Mouse (Mus musculus) midbrain, embryonic 15.5 days (tissue): ENCODE measurements around the gene Wwox. TPM values are rescaled to one million over a fixed set of nuclear protein-coding genes. Genes with fewer than 3 reads are reported as not detected.
"Not testable (repeated sequence)": the region's sequence is repeated elsewhere in the genome, so short reads cannot be mapped to it uniquely, and the experiment has no call there.

ENCODE experiments used
- ATAC-seq: fragments of 200-750 bp; cut with Nextera tagmentation; replicated peaks from 2 replicates; pipeline ENCODE4 v1.8.0; 2017; ENCODE audit warnings: moderate TSS enrichment
- H3K27ac ChIP-seq: fragments of 300-500 bp; sonication (generic); 2 replicates; pipeline ENCODE4 v1.5.1; 2015; ENCODE audit warnings: mild to moderate bottlenecking, inconsistent platforms
- H3K27me3 ChIP-seq: fragments of 300-500 bp; sonication (generic); replicated peaks from 2 replicates; pipeline ENCODE4 v1.6.1; 2015; ENCODE audit warnings: inconsistent platforms
- H3K36me3 ChIP-seq: fragments of 300-500 bp; sonication (generic); replicated peaks from 2 replicates; pipeline ENCODE4 v1.6.1; 2015; ENCODE audit warnings: inconsistent platforms
- H3K4me1 ChIP-seq: fragments of 300-500 bp; sonication (generic); 2 replicates; pipeline ENCODE4 v1.6.1; 2015; ENCODE audit warnings: inconsistent platforms
- H3K4me2 ChIP-seq: fragments of 300-500 bp; sonication (generic); 2 replicates; pipeline ENCODE4 v1.6.1; 2015; ENCODE audit warnings: inconsistent platforms, mild to moderate bottlenecking, moderate library complexity
- H3K4me3 ChIP-seq: fragments of 300-500 bp; sonication (generic); 2 replicates; pipeline ENCODE4 v1.5.1; 2015; ENCODE audit warnings: mild to moderate bottlenecking, inconsistent platforms
- H3K9ac ChIP-seq: fragments of 300-500 bp; sonication (generic); 2 replicates; pipeline ENCODE4 v1.6.1; 2015; ENCODE audit warnings: mild to moderate bottlenecking, inconsistent platforms
- H3K9me3 ChIP-seq: fragments of 300-500 bp; sonication (generic); 2 replicates; pipeline ENCODE4 v1.6.1; 2016; ENCODE audit warnings: inconsistent platforms
- WGBS: fragments of 180-500 bp; shearing (Covaris S2); methylation state at CpG from one replicate; pipeline ENCODE4 v1.1.7; 2015; ENCODE audit warnings: mixed read lengths; 5-methylcytosine and 5-hydroxymethylcytosine counted together
- polyA plus RNA-seq: library from polyadenylated mRNA; unstranded; fragments of >200 nt; fragmentation: Nextera tagmentation; extraction: Ambion mirVana; gene quantifications from 2 replicates; pipeline ENCODE4 v1.2.1, GENCODE M21; 2015

Wwox gene
- polyA plus RNA-seq, 1 experiment from 2014 or later: 13.2 TPM

- no peak for ATAC-seq
- Histone ChIP-seq H3K27me3 (no peaks in the 10 kb centered on the region), H3K36me3 (no peaks in the 10 kb centered on the region), H3K9me3 (no peaks in the 10 kb centered on the region), H3K9ac (no peak overlapping the region), H3K4me1 (no peaks in the 10 kb centered on the region), H3K27ac (no peak overlapping the region), H3K4me3 (no peak overlapping the region), H3K4me2 (no peak overlapping the region)
- WGBS: 90% methylated on average over 10 of the region's 10 CpGs
Measured at GRCm38 (mm10) chr8:114813830-114814229, 374.4 kb downstream of the Wwox start.

- Histone ChIP-seq H3K4me1 (no peaks in the 10 kb centered on the region), H3K36me3 (no peaks in the 10 kb centered on the region), H3K4me2 (no peak overlapping the region), H3K9ac (no peak overlapping the region), H3K27me3 (no peaks in the 10 kb centered on the region), H3K27ac (no peak overlapping the region), H3K4me3 (no peak overlapping the region), H3K9me3 (no peaks in the 10 kb centered on the region)
- 87% methylated on average over 10 of the region's 10 CpGs for WGBS
- no peak for ATAC-seq
Measured at GRCm38 (mm10) chr8:114814769-114815736, 375.6 kb downstream of the Wwox start.

GRCm38 (mm10) chr8:114816343-114816742, 376.9 kb downstream of the Wwox start:
- no peak overlapping the region for H3K4me3 ChIP-seq
- no peak overlapping the region for H3K9ac ChIP-seq
- no peak overlapping the region for H3K27ac ChIP-seq
- WGBS: 79% methylated on average over 12 of the region's 12 CpGs
- no peaks in the 10 kb centered on the region for H3K9me3 ChIP-seq
- no peaks in the 10 kb centered on the region for H3K27me3 ChIP-seq
- no peak for ATAC-seq
- no peaks in the 10 kb centered on the region for H3K36me3 ChIP-seq
- no peaks in the 10 kb centered on the region for H3K4me1 ChIP-seq
- H3K4me2 ChIP-seq: no peak overlapping the region

GRCm38 (mm10) chr8:114816949-114817348, 377.5 kb downstream of the Wwox start:
- no peak overlapping the region for H3K4me3 ChIP-seq

GRCm38 (mm10) chr8:114821543-114821942, 382.1 kb downstream of the Wwox start:
- Histone ChIP-seq H3K9ac (no peak overlapping the region), H3K4me3 (no peak overlapping the region), H3K36me3 (no peaks in the 10 kb centered on the region), H3K4me1 (no peaks in the 10 kb centered on the region), H3K4me2 (no peak overlapping the region), H3K27ac (no peak overlapping the region), H3K9me3 (no peaks in the 10 kb centered on the region), H3K27me3 (no peaks in the 10 kb centered on the region)
- ATAC-seq: no peak
- 84% methylated on average over 8 of the region's 8 CpGs for WGBS

More at GRCm38 (mm10) chr8:114816949-114817348, 377.5 kb downstream of the Wwox start:
- no peak overlapping the region for H3K4me2 ChIP-seq
- H3K27ac ChIP-seq: no peak overlapping the region
- ATAC-seq: no peak
- H3K9me3 ChIP-seq: no peaks in the 10 kb centered on the region
- H3K4me1 ChIP-seq: no peaks in the 10 kb centered on the region
- H3K9ac ChIP-seq: no peak overlapping the region
- 27% methylated on average over 4 of the region's 4 CpGs for WGBS
- no peaks in the 10 kb centered on the region for H3K36me3 ChIP-seq
- no peaks in the 10 kb centered on the region for H3K27me3 ChIP-seq

- Histone ChIP-seq H3K27ac (no peak overlapping the region), H3K4me3 (no peak overlapping the region), H3K9me3 (no peaks in the 10 kb centered on the region), H3K9ac (no peak overlapping the region), H3K36me3 (no peaks in the 10 kb centered on the region), H3K27me3 (no peaks in the 10 kb centered on the region), H3K4me2 (no peak overlapping the region), H3K4me1 (no peaks in the 10 kb centered on the region)
- WGBS: 93% methylated on average over 8 of the region's 8 CpGs
- ATAC-seq: no peak
Measured at GRCm38 (mm10) chr8:114825460-114825859, 386.0 kb downstream of the Wwox start.

GRCm38 (mm10) chr8:114826991-114827390, 387.5 kb downstream of the Wwox start:
- no peak overlapping the region for H3K4me3 ChIP-seq
- ATAC-seq: no peak
- 83% methylated on average over 5 of the region's 5 CpGs for WGBS

GRCm38 (mm10) chr8:114827810-114828209, 388.4 kb downstream of the Wwox start:
- not testable (repeated sequence) for H3K27me3 ChIP-seq, H3K36me3 ChIP-seq, H3K9me3 ChIP-seq, H3K4me1 ChIP-seq, H3K27ac ChIP-seq, H3K9ac ChIP-seq, ATAC-seq, H3K4me3 ChIP-seq, H3K4me2 ChIP-seq
- 80% methylated on average over 1 of the region's 1 CpGs for WGBS

More at GRCm38 (mm10) chr8:114826991-114827390, 387.5 kb downstream of the Wwox start:
- H3K36me3 ChIP-seq: no peaks in the 10 kb centered on the region
- no peaks in the 10 kb centered on the region for H3K27me3 ChIP-seq
- H3K9ac ChIP-seq: no peak overlapping the region
- H3K9me3 ChIP-seq: no peaks in the 10 kb centered on the region
- no peak overlapping the region for H3K27ac ChIP-seq
- no peaks in the 10 kb centered on the region for H3K4me1 ChIP-seq
- no peak overlapping the region for H3K4me2 ChIP-seq

- H3K27ac ChIP-seq: no peak overlapping the region
- no peak overlapping the region for H3K4me2 ChIP-seq
- no peaks in the 10 kb centered on the region for H3K36me3 ChIP-seq
- no peak for ATAC-seq
- H3K4me1 ChIP-seq: no peaks in the 10 kb centered on the region
- H3K27me3 ChIP-seq: no peaks in the 10 kb centered on the region
- 83% methylated on average over 9 of the region's 9 CpGs for WGBS
- H3K9ac ChIP-seq: no peak overlapping the region
- no peaks in the 10 kb centered on the region for H3K9me3 ChIP-seq
- H3K4me3 ChIP-seq: no peak overlapping the region
Measured at GRCm38 (mm10) chr8:114831595-114831994, 392.1 kb downstream of the Wwox start.

GRCm38 (mm10) chr8:114832251-114832774, 392.9 kb downstream of the Wwox start:
- no peaks in the 10 kb centered on the region for H3K27me3 ChIP-seq
- no peak overlapping the region for H3K4me2 ChIP-seq
- no peaks in the 10 kb centered on the region for H3K9me3 ChIP-seq
- no peak for ATAC-seq
- no peaks in the 10 kb centered on the region for H3K4me1 ChIP-seq
- no peak overlapping the region for H3K4me3 ChIP-seq
- H3K9ac ChIP-seq: no peak overlapping the region
- no peak overlapping the region for H3K27ac ChIP-seq
- no peaks in the 10 kb centered on the region for H3K36me3 ChIP-seq
- 91% methylated on average over 8 of the region's 8 CpGs for WGBS

- Histone ChIP-seq H3K27ac (no peak overlapping the region), H3K4me3 (no peak overlapping the region), H3K4me1 (no peaks in the 10 kb centered on the region), H3K9me3 (no peaks in the 10 kb centered on the region), H3K9ac (no peak overlapping the region), H3K4me2 (no peak overlapping the region), H3K27me3 (no peaks in the 10 kb centered on the region), H3K36me3 (no peaks in the 10 kb centered on the region)
- ATAC-seq: no peak
- 85% methylated on average over 15 of the region's 15 CpGs for WGBS
Measured at GRCm38 (mm10) chr8:114834730-114835129, 395.3 kb downstream of the Wwox start.

- H3K4me3 ChIP-seq: no peak overlapping the region
- no peaks in the 10 kb centered on the region for H3K9me3 ChIP-seq
- H3K4me2 ChIP-seq: no peak overlapping the region
- H3K9ac ChIP-seq: no peak overlapping the region
- no peaks in the 10 kb centered on the region for H3K36me3 ChIP-seq
- H3K4me1 ChIP-seq: peaks cover 9% of the 10 kb centered on the region; the same call in 1 of the 2 replicates
- no peak for ATAC-seq
- 90% methylated on average over 10 of the region's 10 CpGs for WGBS
- H3K27ac ChIP-seq: no peak overlapping the region
- H3K27me3 ChIP-seq: no peaks in the 10 kb centered on the region
Measured at GRCm38 (mm10) chr8:114839998-114840397, 400.5 kb downstream of the Wwox start.
